Mouse (Mus musculus): Measurements from ENCODE around the gene St8sia6. TPM values are rescaled to one million over a fixed set of nuclear protein-coding genes. Genes with fewer than 3 reads are reported as not detected.
"Not testable (repeated sequence)": the region's sequence is repeated elsewhere in the genome, so short reads cannot be mapped to it uniquely, and the experiment has no call there.

Gene St8sia6
- polyA plus RNA-seq, 1 experiment from 2014 or later = 2.9 TPM

- Histone ChIP-seq H3K9me3 (ENCODE audit: control insufficient read depth, low read length) (no peaks in the 10 kb centered on the region), H3K27me3 (ENCODE audit: control insufficient read depth, insufficient read depth, low read length) (peaks cover 28% of the 10 kb centered on the region), H3K36me3 (replicated peaks; ENCODE audit: control insufficient read depth, insufficient read depth) (no peaks in the 10 kb centered on the region), H3K4me3 (replicated peaks; ENCODE audit: low read length) (peak overlapping the region; percentile 51), H3K4me1 (replicated peaks; ENCODE audit: control insufficient read depth, insufficient read depth, low read length) (no peaks in the 10 kb centered on the region), H3K4me2 (replicated peaks) (peak overlapping the region; percentile 72), H3K27ac (no peak overlapping the region), H3K9ac (peak overlapping the region; percentile 60)
- peak; percentile 64 for DNase-seq (ENCODE audit: low spot score)
- WGBS = under 1% methylated on average over 87 of the region's 89 CpGs
- ATAC-seq (ENCODE audit: low FRiP score) = peak; percentile 91
These were observed 553 bp downstream of the St8sia6 start for GRCm38 (mm10) chr2:13793054-13793968.

GRCm38 (mm10) chr2:13792256-13793005 lies 1.4 kb downstream of the St8sia6 start:
- Histone ChIP-seq H3K27ac (no peak overlapping the region), H3K4me1 (replicated peaks; ENCODE audit: control insufficient read depth, insufficient read depth, low read length) (no peaks in the 10 kb centered on the region), H3K4me3 (replicated peaks; ENCODE audit: low read length) (peak overlapping the region; percentile 51), H3K27me3 (ENCODE audit: control insufficient read depth, insufficient read depth, low read length) (peaks cover 28% of the 10 kb centered on the region), H3K9ac (peak overlapping the region; percentile 60; the same call in 1 of the 2 replicates), H3K4me2 (replicated peaks) (peak overlapping the region; percentile 72), H3K36me3 (replicated peaks; ENCODE audit: control insufficient read depth, insufficient read depth) (no peaks in the 10 kb centered on the region), H3K9me3 (ENCODE audit: control insufficient read depth, low read length) (no peaks in the 10 kb centered on the region)
- DNase-seq (ENCODE audit: low spot score) (no peak), ATAC-seq (ENCODE audit: low FRiP score) (no peak)
- WGBS = 44% methylated on average over 13 of the region's 13 CpGs

- Histone ChIP-seq H3K4me2 (replicated peaks) (no peak overlapping the region), H3K27ac (no peak overlapping the region), H3K9ac (no peak overlapping the region), H3K36me3 (replicated peaks; ENCODE audit: control insufficient read depth, insufficient read depth) (no peaks in the 10 kb centered on the region), H3K4me3 (replicated peaks; ENCODE audit: low read length) (no peak overlapping the region), H3K27me3 (ENCODE audit: control insufficient read depth, insufficient read depth, low read length) (peaks cover 28% of the 10 kb centered on the region), H3K4me1 (replicated peaks; ENCODE audit: control insufficient read depth, insufficient read depth, low read length) (no peaks in the 10 kb centered on the region), H3K9me3 (ENCODE audit: control insufficient read depth, low read length) (no peaks in the 10 kb centered on the region)
- DNase-seq (ENCODE audit: low spot score) (no peak), ATAC-seq (ENCODE audit: low FRiP score) (no peak)
- WGBS = 72% methylated on average over 7 of the region's 7 CpGs
These were observed 2.3 kb downstream of the St8sia6 start for GRCm38 (mm10) chr2:13791598-13791997.

- ATAC-seq (ENCODE audit: low FRiP score) (no peak), DNase-seq (ENCODE audit: low spot score) (no peak)
- peaks cover 25% of the 10 kb centered on the region for H3K27me3 ChIP-seq (ENCODE audit: control insufficient read depth, insufficient read depth, low read length)
- H3K4me2 ChIP-seq (replicated peaks) = no peak overlapping the region
- H3K36me3 ChIP-seq (replicated peaks; ENCODE audit: control insufficient read depth, insufficient read depth) = no peaks in the 10 kb centered on the region
- WGBS = 38% methylated on average over 1 of the region's 1 CpGs
- H3K9ac ChIP-seq = no peak overlapping the region
- no peaks in the 10 kb centered on the region for H3K9me3 ChIP-seq (ENCODE audit: control insufficient read depth, low read length)
- H3K27ac ChIP-seq = no peak overlapping the region
- H3K4me1 ChIP-seq (replicated peaks; ENCODE audit: control insufficient read depth, insufficient read depth, low read length) = no peaks in the 10 kb centered on the region
- no peak overlapping the region for H3K4me3 ChIP-seq (replicated peaks; ENCODE audit: low read length)
These were observed 4.5 kb downstream of the St8sia6 start for GRCm38 (mm10) chr2:13789365-13789764.

- Histone ChIP-seq H3K4me3 (replicated peaks; ENCODE audit: low read length) (no peak overlapping the region), H3K4me2 (replicated peaks) (no peak overlapping the region), H3K27ac (no peak overlapping the region), H3K9ac (no peak overlapping the region), H3K27me3 (ENCODE audit: control insufficient read depth, insufficient read depth, low read length) (peaks cover 5% of the 10 kb centered on the region), H3K36me3 (replicated peaks; ENCODE audit: control insufficient read depth, insufficient read depth) (no peaks in the 10 kb centered on the region), H3K9me3 (ENCODE audit: control insufficient read depth, low read length) (no peaks in the 10 kb centered on the region), H3K4me1 (replicated peaks; ENCODE audit: control insufficient read depth, insufficient read depth, low read length) (no peaks in the 10 kb centered on the region)
- WGBS = 82% methylated on average over 1 of the region's 1 CpGs
- no peak for DNase-seq (ENCODE audit: low spot score)
- no peak for ATAC-seq (ENCODE audit: low FRiP score)
These were observed 7.2 kb downstream of the St8sia6 start for GRCm38 (mm10) chr2:13786577-13787168.

- not testable (repeated sequence) for H3K4me1 ChIP-seq (replicated peaks; ENCODE audit: control insufficient read depth, insufficient read depth, low read length); ATAC-seq (ENCODE audit: low FRiP score); H3K4me2 ChIP-seq (replicated peaks); DNase-seq (ENCODE audit: low spot score); H3K4me3 ChIP-seq (replicated peaks; ENCODE audit: low read length); H3K9ac ChIP-seq; H3K27me3 ChIP-seq (ENCODE audit: control insufficient read depth, insufficient read depth, low read length); H3K9me3 ChIP-seq (ENCODE audit: control insufficient read depth, low read length); H3K27ac ChIP-seq; H3K36me3 ChIP-seq (replicated peaks; ENCODE audit: control insufficient read depth, insufficient read depth)
- 81% methylated on average over 3 of the region's 3 CpGs for WGBS
These were observed 7.9 kb downstream of the St8sia6 start for GRCm38 (mm10) chr2:13785992-13786391.

GRCm38 (mm10) chr2:13785247-13785646 lies 8.6 kb downstream of the St8sia6 start:
- no peak overlapping the region for H3K9ac ChIP-seq
- no peaks in the 10 kb centered on the region for H3K36me3 ChIP-seq (replicated peaks; ENCODE audit: control insufficient read depth, insufficient read depth)
- H3K4me3 ChIP-seq (replicated peaks; ENCODE audit: low read length) = no peak overlapping the region
- no peaks in the 10 kb centered on the region for H3K27me3 ChIP-seq (ENCODE audit: control insufficient read depth, insufficient read depth, low read length)
- no peak overlapping the region for H3K27ac ChIP-seq
- whole genome bisulfite sequencing = 81% methylated on average over 2 of the region's 2 CpGs
- no peaks in the 10 kb centered on the region for H3K4me1 ChIP-seq (replicated peaks; ENCODE audit: control insufficient read depth, insufficient read depth, low read length)
- H3K9me3 ChIP-seq (ENCODE audit: control insufficient read depth, low read length) = no peaks in the 10 kb centered on the region
- DNase-seq (ENCODE audit: low spot score) (no peak), ATAC-seq (ENCODE audit: low FRiP score) (no peak)
- no peak overlapping the region for H3K4me2 ChIP-seq (replicated peaks)

GRCm38 (mm10) chr2:13784448-13784847 lies 9.4 kb downstream of the St8sia6 start:
- ATAC-seq (ENCODE audit: low FRiP score) (no peak), DNase-seq (ENCODE audit: low spot score) (no peak)
- 81% methylated on average over 1 of the region's 1 CpGs for WGBS
- Histone ChIP-seq H3K4me3 (replicated peaks; ENCODE audit: low read length) (no peak overlapping the region), H3K27ac (no peak overlapping the region), H3K9ac (no peak overlapping the region), H3K36me3 (replicated peaks; ENCODE audit: control insufficient read depth, insufficient read depth) (no peaks in the 10 kb centered on the region), H3K9me3 (ENCODE audit: control insufficient read depth, low read length) (no peaks in the 10 kb centered on the region), H3K4me1 (replicated peaks; ENCODE audit: control insufficient read depth, insufficient read depth, low read length) (no peaks in the 10 kb centered on the region), H3K4me2 (replicated peaks) (no peak overlapping the region), H3K27me3 (ENCODE audit: control insufficient read depth, insufficient read depth, low read length) (no peaks in the 10 kb centered on the region)

- H3K9ac ChIP-seq = no peak overlapping the region
- ATAC-seq (ENCODE audit: low FRiP score) (no peak), DNase-seq (ENCODE audit: low spot score) (no peak)
- H3K27me3 ChIP-seq (ENCODE audit: control insufficient read depth, insufficient read depth, low read length) = no peaks in the 10 kb centered on the region
- no peaks in the 10 kb centered on the region for H3K4me1 ChIP-seq (replicated peaks; ENCODE audit: control insufficient read depth, insufficient read depth, low read length)
- H3K9me3 ChIP-seq (ENCODE audit: control insufficient read depth, low read length) = no peaks in the 10 kb centered on the region
- H3K27ac ChIP-seq = no peak overlapping the region
- H3K4me2 ChIP-seq (replicated peaks) = no peak overlapping the region
- no peak overlapping the region for H3K4me3 ChIP-seq (replicated peaks; ENCODE audit: low read length)
- no peaks in the 10 kb centered on the region for H3K36me3 ChIP-seq (replicated peaks; ENCODE audit: control insufficient read depth, insufficient read depth)
These were observed 16.8 kb downstream of the St8sia6 start for GRCm38 (mm10) chr2:13777032-13777431.

Measured in hindbrain, embryonic 14.5 days (tissue).